Mouse (Mus musculus) stomach, postnatal 0 days (tissue): ENCODE data around the gene Abce1.

Experiments used
- CTCF ChIP-seq: IDR thresholded peaks from 2 replicates; pipeline ENCODE4 v1.5.1; 2016; ENCODE audit warnings: antibody characterized with exemption, low read depth, mild to moderate bottlenecking, moderate library complexity
- EP300 ChIP-seq: optimal IDR thresholded peaks from 2 replicates; pipeline ENCODE3; 2016; ENCODE audit warnings: antibody characterized with exemption

DNA sequence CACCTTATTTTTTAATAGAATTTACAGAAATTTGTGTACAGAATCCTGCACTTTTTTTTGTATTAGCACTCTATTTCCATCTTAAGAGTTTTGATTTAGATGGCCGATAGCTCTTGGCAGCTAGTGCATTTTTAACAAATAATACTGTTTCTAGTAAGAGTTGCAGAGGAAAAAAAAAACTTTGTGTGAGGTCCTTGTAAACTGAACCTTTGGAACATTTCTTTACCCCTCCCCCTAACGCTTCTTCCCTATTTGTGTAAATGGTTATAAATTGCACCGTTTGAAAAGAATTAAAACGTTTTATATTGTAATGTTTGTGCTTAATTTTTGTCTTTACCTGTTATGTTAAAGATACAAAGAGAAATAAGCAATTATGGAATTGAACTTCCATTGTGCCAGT lies 37.1 kb upstream of the Abce1 start:
- TF ChIP-seq CTCF (no peak), EP300 (no peak)
